Mouse (Mus musculus): ENCODE data around the gene Igf2bp2. TPM values are rescaled to one million over a fixed set of nuclear protein-coding genes. Genes with fewer than 3 reads are reported as not detected.
A peak's percentile ranks its signal among the peaks of the same experiment; 100 is the strongest.

Igf2bp2 gene
- 8.3 and 10.7 TPM in 2 replicates for polyA plus RNA-seq (2012; ENCODE audit: insufficient read depth, insufficient read length, missing spikeins)

DNA sequence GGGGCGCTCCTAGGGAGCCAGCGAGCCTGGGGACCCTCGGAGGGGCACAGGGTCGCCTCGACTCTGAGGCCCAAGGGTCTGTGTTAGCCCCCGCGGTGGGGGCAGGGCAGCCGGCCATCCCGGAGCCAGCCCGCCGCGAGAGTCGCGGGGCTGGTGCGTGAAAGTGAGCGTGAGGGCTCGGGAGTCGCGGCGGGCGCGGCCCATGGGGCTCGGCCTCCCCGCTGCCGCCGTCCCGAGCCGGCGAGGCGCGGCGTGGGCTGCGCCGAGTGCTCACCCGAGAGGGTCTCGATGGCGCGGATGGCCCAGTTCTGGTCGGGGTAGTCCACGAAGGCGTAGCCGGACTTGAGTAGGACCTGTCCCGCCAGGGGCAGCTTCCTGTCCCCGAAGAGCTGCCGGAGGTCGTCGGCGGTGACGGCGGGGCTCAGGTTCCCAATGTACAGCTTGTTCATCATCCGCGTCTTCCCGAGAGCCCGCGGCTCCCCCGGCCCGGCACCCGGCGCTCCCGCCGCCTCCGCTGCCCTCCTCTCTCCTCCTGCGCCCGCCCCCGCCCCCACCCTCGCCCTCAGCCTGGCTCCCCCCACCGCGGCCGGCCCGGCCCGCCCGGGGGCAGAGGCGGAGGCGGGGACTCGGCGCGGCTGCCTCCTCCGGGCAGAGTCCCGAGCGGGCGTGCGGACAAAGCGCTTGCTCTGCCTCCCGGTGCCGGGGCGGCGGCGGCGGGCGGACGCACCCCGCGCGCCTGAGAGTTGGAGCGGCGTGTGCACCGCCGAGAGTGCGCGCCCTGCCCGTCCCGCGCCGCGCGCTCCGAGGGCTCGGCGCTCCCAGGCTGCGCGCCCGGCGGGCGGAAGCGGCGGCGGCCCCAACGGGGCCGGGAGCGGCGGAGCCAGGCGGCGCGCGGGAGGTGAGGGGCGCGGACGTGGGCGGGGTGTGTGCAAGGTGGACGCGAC, at the start of gene Igf2bp2:
TSS of gene Igf2bp2 (minus strand) at position 788 of the 944 bp plus-strand sequence.
- H3K27ac ChIP-seq (ENCODE audit: insufficient read depth, low read depth, low read length): no peak within 1 kb of the TSS
- H3K4me3 ChIP-seq (ENCODE audit: insufficient read depth, low read length): peak within 1 kb of the TSS; percentile 97
- TF ChIP-seq CTCF (IDR thresholded peaks at IDR 0.05; ENCODE audit: low read depth, low read length): no peak
- TF ChIP-seq POLR2A (IDR thresholded peaks at IDR 0.05; ENCODE audit: borderline replicate concordance, low read depth, low read length): no peak
- H3K4me1 ChIP-seq (ENCODE audit: control insufficient read depth, insufficient read depth, low read length): no peaks in the 10 kb centered on the region

DNA sequence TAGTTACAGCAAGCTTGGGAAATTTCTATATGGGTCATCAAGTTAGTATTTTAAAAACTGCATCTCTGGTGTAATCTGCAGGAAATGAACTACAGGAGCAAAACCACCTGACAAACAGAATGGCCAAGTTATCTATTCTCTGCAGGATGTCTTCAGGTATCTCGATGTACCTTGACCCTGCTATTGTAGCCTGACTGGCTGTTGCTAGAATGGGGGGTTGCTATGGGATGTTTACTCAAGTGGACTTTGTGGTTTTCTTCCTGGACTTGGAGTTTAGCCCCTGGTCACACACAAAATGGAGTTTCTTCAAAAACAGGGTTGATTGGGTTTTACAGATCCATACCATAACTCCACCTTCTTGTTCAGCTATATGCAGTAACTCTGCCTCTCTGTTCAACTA, 40.4 kb upstream of the Igf2bp2 start:
- Histone ChIP-seq H3K4me1 (ENCODE audit: control insufficient read depth, insufficient read depth, low read length) (no peaks in the 10 kb centered on the region), H3K27ac (ENCODE audit: insufficient read depth, low read depth, low read length) (no peak overlapping the region), H3K4me3 (ENCODE audit: insufficient read depth, low read length) (no peak overlapping the region)
- TF ChIP-seq POLR2A (IDR thresholded peaks at IDR 0.05; ENCODE audit: borderline replicate concordance, low read depth, low read length): no peak

DNA sequence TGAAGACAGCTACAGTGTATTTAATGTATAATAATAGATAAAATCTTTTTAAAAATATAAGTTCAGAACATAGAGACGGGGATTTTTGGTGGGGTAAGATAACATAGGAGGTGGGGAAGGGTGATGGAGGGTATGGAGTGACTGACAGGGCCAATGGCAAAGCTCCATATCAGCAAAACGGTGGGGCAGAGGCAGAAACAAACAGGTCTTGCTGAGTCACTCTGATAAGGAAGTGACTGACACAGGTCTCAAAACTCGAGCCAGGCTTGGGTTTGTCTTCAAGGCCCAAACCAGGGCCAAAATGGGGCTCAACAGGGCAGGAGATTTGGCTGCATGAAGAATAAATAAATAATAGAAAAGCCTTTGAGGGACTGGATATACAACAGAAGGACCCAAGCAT, 38.8 kb upstream of the Igf2bp2 start:
- H3K27ac ChIP-seq (ENCODE audit: insufficient read depth, low read depth, low read length): no peak overlapping the region
- no peaks in the 10 kb centered on the region for H3K4me1 ChIP-seq (ENCODE audit: control insufficient read depth, insufficient read depth, low read length)
- TF ChIP-seq CTCF (IDR thresholded peaks at IDR 0.05; ENCODE audit: low read depth, low read length): no peak
- TF ChIP-seq POLR2A (IDR thresholded peaks at IDR 0.05; ENCODE audit: borderline replicate concordance, low read depth, low read length): no peak
- H3K4me3 ChIP-seq (ENCODE audit: insufficient read depth, low read length): no peak overlapping the region

DNA sequence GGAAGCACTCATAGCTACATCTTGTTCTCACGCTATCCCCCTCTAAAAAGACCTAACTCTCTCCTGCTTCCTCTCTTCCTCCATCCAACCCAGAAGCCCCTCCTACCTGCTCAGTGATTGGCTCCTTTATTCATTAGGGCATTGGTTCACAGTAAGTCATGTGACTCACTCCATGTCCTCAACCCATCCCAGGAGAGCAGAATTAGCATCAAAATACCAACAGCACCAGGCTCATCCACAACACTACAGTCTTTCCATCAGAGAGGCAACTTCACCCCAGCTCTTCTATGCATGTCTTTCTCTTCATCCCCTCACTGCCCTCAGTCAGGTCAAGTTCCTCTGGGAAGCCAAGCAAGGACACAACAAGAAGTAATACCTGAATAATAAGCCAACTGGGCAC, 37.4 kb upstream of the Igf2bp2 start:
- Histone ChIP-seq H3K27ac (ENCODE audit: insufficient read depth, low read depth, low read length) (no peak overlapping the region), H3K4me1 (ENCODE audit: control insufficient read depth, insufficient read depth, low read length) (no peaks in the 10 kb centered on the region), H3K4me3 (ENCODE audit: insufficient read depth, low read length) (no peak overlapping the region)
- TF ChIP-seq CTCF (IDR thresholded peaks at IDR 0.05; ENCODE audit: low read depth, low read length) (no peak), POLR2A (IDR thresholded peaks at IDR 0.05; ENCODE audit: borderline replicate concordance, low read depth, low read length) (no peak)

DNA sequence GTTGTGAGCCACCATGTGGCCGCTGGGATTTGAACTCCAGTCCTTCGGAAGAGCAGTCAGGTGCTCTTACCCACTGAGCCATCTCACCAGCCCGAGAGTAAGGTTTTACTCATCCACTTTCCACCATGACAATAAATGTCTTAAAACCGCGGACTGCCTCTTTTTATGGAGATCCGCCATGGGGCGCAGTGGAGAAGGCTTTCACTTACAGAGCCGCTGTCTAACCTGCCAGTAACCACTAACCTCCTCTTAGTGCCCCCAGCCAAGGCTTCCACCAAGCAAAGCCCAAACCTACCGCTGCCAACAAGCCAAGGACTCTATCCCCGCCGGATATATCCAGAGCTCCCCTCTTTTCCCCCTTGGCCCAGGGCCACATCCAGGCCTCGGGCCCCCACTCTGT, 24.3 kb upstream of the Igf2bp2 start:
- TF ChIP-seq CTCF (IDR thresholded peaks at IDR 0.05; ENCODE audit: low read depth, low read length): no peak
- TF ChIP-seq POLR2A (IDR thresholded peaks at IDR 0.05; ENCODE audit: borderline replicate concordance, low read depth, low read length): no peak
- Histone ChIP-seq H3K4me3 (ENCODE audit: insufficient read depth, low read length) (no peak overlapping the region), H3K4me1 (ENCODE audit: control insufficient read depth, insufficient read depth, low read length) (no peaks in the 10 kb centered on the region), H3K27ac (ENCODE audit: insufficient read depth, low read depth, low read length) (no peak overlapping the region)

DNA sequence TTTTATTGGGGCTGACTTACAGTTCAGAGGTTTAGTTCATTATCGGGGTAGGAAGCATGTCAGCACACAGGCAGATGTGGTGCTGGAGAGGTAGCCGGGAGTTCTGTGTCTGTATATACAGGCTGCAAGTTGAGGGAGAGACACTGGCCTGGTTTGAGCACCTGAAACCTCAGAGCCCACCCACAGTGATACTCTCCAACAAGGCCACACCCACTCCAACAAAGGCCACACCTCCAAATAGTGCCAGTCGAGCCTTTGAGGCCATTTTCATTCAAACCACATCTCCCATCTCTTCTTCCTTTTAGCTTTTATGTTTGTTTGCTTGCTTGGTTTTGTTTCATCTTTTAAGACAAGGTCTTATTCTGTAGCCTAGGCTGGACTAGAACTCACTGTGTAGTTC, 22.3 kb upstream of the Igf2bp2 start:
- Histone ChIP-seq H3K4me1 (ENCODE audit: control insufficient read depth, insufficient read depth, low read length) (no peaks in the 10 kb centered on the region), H3K4me3 (ENCODE audit: insufficient read depth, low read length) (no peak overlapping the region), H3K27ac (ENCODE audit: insufficient read depth, low read depth, low read length) (no peak overlapping the region)
- TF ChIP-seq POLR2A (IDR thresholded peaks at IDR 0.05; ENCODE audit: borderline replicate concordance, low read depth, low read length) (no peak), CTCF (IDR thresholded peaks at IDR 0.05; ENCODE audit: low read depth, low read length) (no peak)

DNA sequence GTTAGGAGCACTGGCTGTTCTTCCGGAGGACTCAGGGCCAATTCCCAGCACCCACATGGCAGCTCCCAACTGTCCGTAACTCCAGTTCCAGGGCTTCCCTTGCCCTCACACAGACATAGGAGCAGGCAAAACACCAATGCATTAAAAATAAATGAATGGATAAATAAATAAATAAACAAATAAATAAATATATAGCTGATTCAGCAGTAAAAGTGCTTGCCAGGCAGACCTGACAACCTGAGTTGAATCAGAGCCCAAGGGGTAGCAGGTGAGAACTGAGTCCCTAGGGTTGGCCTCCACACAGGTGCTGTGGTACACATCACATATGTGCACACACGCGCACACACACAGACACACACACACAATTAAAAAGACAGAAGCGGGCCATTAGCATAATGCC, 21.0 kb upstream of the Igf2bp2 start:
- Histone ChIP-seq H3K4me3 (ENCODE audit: insufficient read depth, low read length) (no peak overlapping the region), H3K4me1 (ENCODE audit: control insufficient read depth, insufficient read depth, low read length) (no peaks in the 10 kb centered on the region), H3K27ac (ENCODE audit: insufficient read depth, low read depth, low read length) (no peak overlapping the region)
- TF ChIP-seq POLR2A (IDR thresholded peaks at IDR 0.05; ENCODE audit: borderline replicate concordance, low read depth, low read length): no peak
- TF ChIP-seq CTCF (IDR thresholded peaks at IDR 0.05; ENCODE audit: low read depth, low read length): no peak

DNA sequence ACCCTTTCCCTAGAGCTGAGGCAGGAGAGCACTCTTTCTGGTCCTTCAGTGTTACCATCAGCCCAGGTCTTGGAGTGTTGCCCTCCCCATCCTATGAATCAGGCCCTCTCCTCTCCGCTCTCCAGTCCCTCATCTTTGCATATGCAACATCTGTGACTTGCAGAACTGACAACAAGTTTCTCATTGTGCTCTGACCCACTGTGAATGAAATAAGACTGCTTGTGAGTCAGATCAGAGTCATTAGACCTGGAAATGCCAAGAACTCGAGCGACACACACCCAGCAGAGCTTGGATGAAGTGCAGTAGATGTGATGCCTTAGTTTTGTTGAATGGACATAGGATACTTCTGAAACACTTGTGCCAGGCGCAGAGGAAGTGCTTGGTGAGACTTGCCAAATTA, 19.2 kb upstream of the Igf2bp2 start:
- Histone ChIP-seq H3K4me3 (ENCODE audit: insufficient read depth, low read length) (no peak overlapping the region), H3K4me1 (ENCODE audit: control insufficient read depth, insufficient read depth, low read length) (no peaks in the 10 kb centered on the region), H3K27ac (ENCODE audit: insufficient read depth, low read depth, low read length) (no peak overlapping the region)
- TF ChIP-seq POLR2A (IDR thresholded peaks at IDR 0.05; ENCODE audit: borderline replicate concordance, low read depth, low read length) (no peak), CTCF (IDR thresholded peaks at IDR 0.05; ENCODE audit: low read depth, low read length) (no peak)

DNA sequence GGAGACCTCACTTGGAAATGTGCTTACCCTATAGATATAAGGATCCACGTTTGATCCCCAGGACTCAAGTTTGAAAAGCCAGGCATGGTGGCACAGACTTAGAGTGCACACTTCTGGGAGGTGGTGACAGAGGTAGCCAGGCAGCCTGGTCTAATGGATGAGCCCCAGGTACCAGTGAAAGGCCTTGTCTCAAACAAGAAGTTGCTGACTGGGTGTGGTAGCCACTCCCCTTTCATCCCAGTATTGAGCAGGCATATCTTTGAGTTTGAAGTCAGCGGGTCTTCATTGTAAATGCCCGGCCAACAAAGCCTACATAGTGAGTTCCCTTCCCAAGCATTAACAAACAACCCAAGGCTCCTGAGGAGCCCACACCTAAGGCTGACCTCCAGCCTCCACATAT, 15.7 kb upstream of the Igf2bp2 start:
- no peaks in the 10 kb centered on the region for H3K4me1 ChIP-seq (ENCODE audit: control insufficient read depth, insufficient read depth, low read length)
- no peak overlapping the region for H3K4me3 ChIP-seq (ENCODE audit: insufficient read depth, low read length)
- H3K27ac ChIP-seq (ENCODE audit: insufficient read depth, low read depth, low read length): no peak overlapping the region
- TF ChIP-seq POLR2A (IDR thresholded peaks at IDR 0.05; ENCODE audit: borderline replicate concordance, low read depth, low read length): no peak
- TF ChIP-seq CTCF (IDR thresholded peaks at IDR 0.05; ENCODE audit: low read depth, low read length): no peak

DNA sequence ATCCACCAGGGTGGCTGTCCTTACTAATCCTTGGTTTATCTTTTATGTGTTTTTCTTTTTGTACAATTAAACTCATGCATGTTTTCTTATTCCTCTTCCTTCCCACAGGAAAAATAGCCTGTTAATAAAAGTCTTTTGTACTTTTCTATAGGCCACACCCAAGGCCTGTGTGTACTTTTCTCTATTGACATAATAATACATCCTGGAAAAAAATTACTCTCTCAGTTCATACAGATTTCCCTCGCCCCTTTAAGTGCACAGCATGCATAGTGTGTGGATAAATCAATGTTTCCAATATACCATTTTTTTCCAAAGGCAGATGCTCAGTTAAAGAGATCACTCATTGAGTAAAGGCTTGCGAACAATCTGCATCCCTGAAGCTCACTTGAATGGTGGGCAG, 14.9 kb upstream of the Igf2bp2 start:
- no peak for TF ChIP-seq POLR2A (IDR thresholded peaks at IDR 0.05; ENCODE audit: borderline replicate concordance, low read depth, low read length)
- no peak for TF ChIP-seq CTCF (IDR thresholded peaks at IDR 0.05; ENCODE audit: low read depth, low read length)
- H3K4me3 ChIP-seq (ENCODE audit: insufficient read depth, low read length): no peak overlapping the region
- no peak overlapping the region for H3K27ac ChIP-seq (ENCODE audit: insufficient read depth, low read depth, low read length)
- H3K4me1 ChIP-seq (ENCODE audit: control insufficient read depth, insufficient read depth, low read length): no peaks in the 10 kb centered on the region

Data from bone marrow macrophage, adult 2 months (primary cell).